Mouse (Mus musculus): ENCODE data around the gene Faim. TPM values are rescaled to one million over a fixed set of nuclear protein-coding genes. Genes with fewer than 3 reads are reported as not detected.

Gene Faim
- total RNA-seq, 2 experiments from 2014 or later, result 34.1 to 35.8 TPM

- no peak for DNase-seq (ENCODE audit: extremely low spot score in 1 of 2, low spot score in 2 of 2)
- TF ChIP-seq CTCF (IDR thresholded peaks at IDR 0.05), result no peak
- intact Hi-C loops (cut with DNase I), result loop anchor here (2.0 kb wide), 1 partner anchor 13 kb away; no protein-coding TSS in a partner anchor
These were observed 10.1 kb upstream of the Faim start for GRCm38 (mm10) chr9:98976081-98976480.

GRCm38 (mm10) chr9:98976520-98976919 is 9.7 kb upstream of the Faim start:
- Histone ChIP-seq H3K27ac (no peak overlapping the region), H3K4me3 (no peak overlapping the region)
- no peak for DNase-seq (ENCODE audit: extremely low spot score in 1 of 2, low spot score in 2 of 2)
- intact Hi-C loops (cut with DNase I), result loop anchor here (2.0 kb wide), 1 partner anchor 14 kb away; no protein-coding TSS in a partner anchor
- TF ChIP-seq CTCF (IDR thresholded peaks at IDR 0.05), result peak; percentile 35

More at GRCm38 (mm10) chr9:98976081-98976480, 10.1 kb upstream of the Faim start:
- Histone ChIP-seq H3K27ac (no peak overlapping the region), H3K4me3 (no peak overlapping the region)

GRCm38 (mm10) chr9:98979431-98980416 is 6.4 kb upstream of the Faim start:
- intact Hi-C loops (cut with DNase I), result no loop called here
- DNase-seq (ENCODE audit: extremely low spot score in 1 of 2, low spot score in 2 of 2), result peak; percentile 85 to 89
- H3K4me3 ChIP-seq, result peak overlapping the region; percentile 26; the same call in 1 of the 2 replicates
- peak; percentile 98 for TF ChIP-seq CTCF (IDR thresholded peaks at IDR 0.05)
- H3K27ac ChIP-seq, result no peak overlapping the region

GRCm38 (mm10) chr9:98986476-98987096 is 413 bp downstream of the Faim start:
- intact Hi-C loops (cut with DNase I), result loop anchor here (5.0 kb wide), 2 partner anchors 256 to 461 kb away; partner anchors contain the start of gene Cep70
- DNase-seq (ENCODE audit: extremely low spot score in 1 of 2, low spot score in 2 of 2), result no peak
- no peak for TF ChIP-seq CTCF (IDR thresholded peaks at IDR 0.05)
- Histone ChIP-seq H3K4me3 (peak overlapping the region; percentile 90), H3K27ac (peak overlapping the region; percentile 48)

GRCm38 (mm10) chr9:98987131-98987530 is 958 bp downstream of the Faim start:
- TF ChIP-seq CTCF (IDR thresholded peaks at IDR 0.05), result no peak
- Histone ChIP-seq H3K27ac (no peak overlapping the region; the same call in 1 of the 2 replicates), H3K4me3 (peak overlapping the region; percentile 90)
- DNase-seq (ENCODE audit: extremely low spot score in 1 of 2, low spot score in 2 of 2), result no peak
- intact Hi-C loops (cut with DNase I), result loop anchor here (5.0 kb wide), 2 partner anchors 255 to 460 kb away; partner anchors contain the start of gene Cep70

GRCm38 (mm10) chr9:98994103-98994502 is 7.9 kb downstream of the Faim start:
- H3K27ac ChIP-seq, result no peak overlapping the region
- DNase-seq (ENCODE audit: extremely low spot score in 1 of 2, low spot score in 2 of 2), result no peak
- intact Hi-C loops (cut with DNase I), result no loop called here
- no peak for TF ChIP-seq CTCF (IDR thresholded peaks at IDR 0.05)
- H3K4me3 ChIP-seq, result no peak overlapping the region

GRCm38 (mm10) chr9:98999881-99000339 is 13.7 kb downstream of the Faim start:
- TF ChIP-seq CTCF (IDR thresholded peaks at IDR 0.05), result no peak
- Histone ChIP-seq H3K4me3 (no peak overlapping the region), H3K27ac (0 out of 2 replicates have a peak overlapping the region, but pooled peaks have one; percentile 11)
- peak in 1 of 2 experiments; percentile 33 for DNase-seq (ENCODE audit: extremely low spot score in 1 of 2, low spot score in 2 of 2)
- intact Hi-C loops (cut with DNase I), result no loop called here

GRCm38 (mm10) chr9:99001326-99001725 is 15.2 kb downstream of the Faim start:
- intact Hi-C loops (cut with DNase I), result no loop called here

GRCm38 (mm10) chr9:99009069-99009897 is 23.1 kb downstream of the Faim start:
- intact Hi-C loops (cut with DNase I), result no loop called here
- Histone ChIP-seq H3K27ac (no peak overlapping the region), H3K4me3 (no peak overlapping the region)
- DNase-seq (ENCODE audit: extremely low spot score in 1 of 2, low spot score in 2 of 2), result no peak
- no peak for TF ChIP-seq CTCF (IDR thresholded peaks at IDR 0.05)

More at GRCm38 (mm10) chr9:99001326-99001725, 15.2 kb downstream of the Faim start:
- no peak overlapping the region for H3K27ac ChIP-seq
- no peak overlapping the region for H3K4me3 ChIP-seq
- no peak for TF ChIP-seq CTCF (IDR thresholded peaks at IDR 0.05)
- no peak for DNase-seq (ENCODE audit: extremely low spot score in 1 of 2, low spot score in 2 of 2)

GRCm38 (mm10) chr9:99009898-99010199 is 23.7 kb downstream of the Faim start:
- Histone ChIP-seq H3K27ac (no peak overlapping the region), H3K4me3 (no peak overlapping the region)
- no peak for DNase-seq (ENCODE audit: extremely low spot score in 1 of 2, low spot score in 2 of 2)
- intact Hi-C loops (cut with DNase I), result no loop called here
- TF ChIP-seq CTCF (IDR thresholded peaks at IDR 0.05), result no peak

GRCm38 (mm10) chr9:99016301-99016700 is 30.1 kb downstream of the Faim start:
- no peak for TF ChIP-seq CTCF (IDR thresholded peaks at IDR 0.05)
- intact Hi-C loops (cut with DNase I), result no loop called here
- no peak overlapping the region for H3K27ac ChIP-seq
- no peak overlapping the region for H3K4me3 ChIP-seq
- no peak for DNase-seq (ENCODE audit: extremely low spot score in 1 of 2, low spot score in 2 of 2)

Data from left cerebral cortex, adult 2 months (tissue).